Mouse (Mus musculus) CH12.LX (cell line): Measurements from ENCODE around the gene Xlr5c. TPM values are rescaled to one million over a fixed set of nuclear protein-coding genes. Genes with fewer than 3 reads are reported as not detected.

Experiments
- DNase-seq: peaks from one replicate; pipeline ENCODE4 v3.0.0-alpha.2; 2013; ENCODE audit errors: extremely low read depth
- H3K27ac ChIP-seq: 2 replicates; pipeline ENCODE4 v1.5.1; 2012; ENCODE audit warnings: low read depth, mild to moderate bottlenecking, control low read depth, moderate library complexity; ENCODE audit not compliant: insufficient read depth
- H3K27me3 ChIP-seq: replicated peaks from 2 replicates; pipeline ENCODE3; 2012; ENCODE audit warnings: inconsistent platforms
- H3K36me3 ChIP-seq, 2 experiments: replicated peaks in 1 of 2; 2 replicates each; pipeline versions ENCODE3 to v1.6.1; 2012; ENCODE audit warnings: inconsistent platforms in 1 of 2, low read length in 1 of 2, mild to moderate bottlenecking in 1 of 2, mixed read lengths in 1 of 2, moderate library complexity in 1 of 2; ENCODE audit not compliant: control insufficient read depth in 1 of 2, insufficient read depth in 1 of 2
- H3K4me1 ChIP-seq, 2 experiments: 2 replicates each; pipeline ENCODE4 v1.6.1; 2012; ENCODE audit warnings: inconsistent platforms in 1 of 2, moderate library complexity in 1 of 2; ENCODE audit not compliant: insufficient read depth in 2 of 2, control insufficient read depth in 1 of 2
- H3K4me2 ChIP-seq: 2 replicates; pipeline ENCODE4 v1.6.1; 2012; ENCODE audit warnings: low read depth, mild to moderate bottlenecking, control low read depth; ENCODE audit not compliant: poor library complexity, insufficient read depth, severe bottlenecking
- H3K4me3 ChIP-seq, 3 experiments: fragments of 150-350 bp in 1 of 3; sonication (generic) in 1 of 3; replicated peaks in 1 of 3; 2 replicates each; pipeline versions ENCODE3 to v1.5.1; 2011 to 2012; ENCODE audit warnings: low read depth in 2 of 3, low read length in 2 of 3, mild to moderate bottlenecking in 2 of 3, moderate library complexity in 2 of 3, control low read depth in 1 of 3, improper control_type of control experiment in 1 of 3, inconsistent platforms in 1 of 3, mixed read lengths in 1 of 3; ENCODE audit not compliant: poor library complexity in 1 of 3
- H3K79me2 ChIP-seq: replicated peaks from 2 replicates; pipeline ENCODE4 v1.6.1; 2012; ENCODE audit warnings: mild to moderate bottlenecking, moderate library complexity; ENCODE audit not compliant: control insufficient read depth, poor library complexity, insufficient read depth, severe bottlenecking; ENCODE audit errors: extremely low read depth
- H3K9ac ChIP-seq: 2 replicates; pipeline ENCODE4 v1.6.1; 2012; ENCODE audit warnings: low read depth, mild to moderate bottlenecking, control low read depth, moderate library complexity; ENCODE audit not compliant: insufficient read depth
- H3K9me3 ChIP-seq: replicated peaks from 2 replicates; pipeline ENCODE3; 2012; ENCODE audit warnings: low read length, inconsistent platforms, mixed read lengths
- BHLHE40 ChIP-seq: IDR thresholded peaks from 2 replicates; pipeline ENCODE4 v1.6.1; 2011; ENCODE audit warnings: mild to moderate bottlenecking, low read depth, low read length, improper control_type of control experiment
- CTCF ChIP-seq, 2 experiments: IDR thresholded peaks in 1 of 2; conservative IDR thresholded peaks in 1 of 2; 2 replicates each; pipeline ENCODE4 v1.5.1; 2011 to 2012; ENCODE audit warnings: low read depth in 2 of 2, low read length in 2 of 2, improper control_type of control experiment in 1 of 2, inconsistent platforms in 1 of 2, mild to moderate bottlenecking in 1 of 2, moderate library complexity in 1 of 2
- ELF1 ChIP-seq: IDR thresholded peaks from 2 replicates; pipeline ENCODE4 v1.6.1; 2014; ENCODE audit warnings: low read depth, mild to moderate bottlenecking, inconsistent platforms, low read length, improper control_type of control experiment
- EP300 ChIP-seq: IDR thresholded peaks from 2 replicates; pipeline ENCODE4 v1.6.1; 2011; ENCODE audit warnings: low read length, improper control_type of control experiment
- GABPA ChIP-seq: IDR thresholded peaks from 2 replicates; pipeline ENCODE4 v1.6.1; 2012; ENCODE audit warnings: low read depth, low read length, improper control_type of control experiment, inconsistent platforms; ENCODE audit not compliant: insufficient replicate concordance
- JUN ChIP-seq: IDR thresholded peaks from 2 replicates; pipeline ENCODE4 v1.6.1; 2011; ENCODE audit warnings: low read depth, mild to moderate bottlenecking, low read length, improper control_type of control experiment, moderate library complexity; ENCODE audit not compliant: insufficient read depth
- KAT2A ChIP-seq: IDR thresholded peaks from 2 replicates; pipeline ENCODE4 v1.6.1; 2012; ENCODE audit warnings: low read length, improper control_type of control experiment, inconsistent platforms; ENCODE audit not compliant: insufficient replicate concordance
- MXI1 ChIP-seq: IDR thresholded peaks from 2 replicates; pipeline ENCODE4 v1.6.1; 2011; ENCODE audit warnings: mild to moderate bottlenecking, low read depth, low read length, improper control_type of control experiment
- MYC ChIP-seq: IDR thresholded peaks from 2 replicates; pipeline ENCODE4 v1.6.1; 2011; ENCODE audit warnings: low read depth, mild to moderate bottlenecking, improper control_type of control experiment, low read length
- NELFE ChIP-seq: IDR thresholded peaks from 2 replicates; pipeline ENCODE4 v1.6.1; 2011; ENCODE audit warnings: low read depth, low read length, improper control_type of control experiment
- NRF1 ChIP-seq: IDR thresholded peaks from 2 replicates; pipeline ENCODE4 v1.6.1; 2014; ENCODE audit warnings: low read depth, mild to moderate bottlenecking, inconsistent platforms, low read length, improper control_type of control experiment, moderate library complexity
- PAX5 ChIP-seq: IDR thresholded peaks from 2 replicates; pipeline ENCODE4 v1.6.1; 2012; ENCODE audit warnings: low read length, inconsistent platforms, mixed read lengths
- POLR2A ChIP-seq: IDR thresholded peaks from 2 replicates; pipeline ENCODE4 v1.6.1; 2011; ENCODE audit warnings: low read depth, mild to moderate bottlenecking, improper control_type of control experiment, low read length
- POLR2AphosphoS2 ChIP-seq: IDR thresholded peaks from 2 replicates; pipeline ENCODE4 v1.6.1; 2011; ENCODE audit warnings: low read depth, low read length, improper control_type of control experiment
- RAD21 ChIP-seq: IDR thresholded peaks from 2 replicates; pipeline ENCODE4 v1.6.1; 2011; ENCODE audit warnings: low read depth, mild to moderate bottlenecking, low read length, improper control_type of control experiment, moderate library complexity
- SMC3 ChIP-seq: IDR thresholded peaks from 2 replicates; pipeline ENCODE4 v1.6.1; 2011; ENCODE audit warnings: low read depth, low read length, improper control_type of control experiment
- UBTF ChIP-seq: IDR thresholded peaks from 2 replicates; pipeline ENCODE4 v1.6.1; 2012; ENCODE audit warnings: low read depth, mild to moderate bottlenecking, inconsistent platforms, low read length, improper control_type of control experiment, moderate library complexity
- USF1 ChIP-seq: IDR thresholded peaks from 2 replicates; pipeline ENCODE4 v1.6.1; 2014; ENCODE audit warnings: low read depth, mild to moderate bottlenecking, inconsistent platforms, low read length, improper control_type of control experiment
- ZC3H11A ChIP-seq: IDR thresholded peaks from 2 replicates; pipeline ENCODE4 v1.6.1; 2012; ENCODE audit warnings: low read depth, mild to moderate bottlenecking, inconsistent platforms, low read length, improper control_type of control experiment
- ZKSCAN1 ChIP-seq: IDR thresholded peaks from 2 replicates; pipeline ENCODE4 v1.6.1; 2012; ENCODE audit warnings: low read depth, inconsistent platforms, low read length, improper control_type of control experiment, borderline replicate concordance
- ZMIZ1 ChIP-seq: IDR thresholded peaks from 2 replicates; pipeline ENCODE4 v1.6.1; 2012; ENCODE audit warnings: low read depth, mild to moderate bottlenecking, inconsistent platforms, low read length, improper control_type of control experiment
- dilution Hi-C: fragments of 300-500 bp; cut with MboI; formaldehyde crosslinking; loops from 2 replicates; pipeline ENCODE4 v1.14.3; 2020; ENCODE audit warnings: low sequenced_read_pairs; ENCODE audit not compliant: extremely low pct_unique_long_range_greater_than_20kb, extremely low pct_ligation_motif_present
- in situ Hi-C: fragments of 300-500 bp; cut with MboI; formaldehyde crosslinking; loops from 3 replicates; pipeline ENCODE4 v1.14.3; 2019; ENCODE audit warnings: low sequenced_read_pairs, low pct_ligation_motif_present, low pct_unique_long_range_greater_than_20kb, mixed read lengths
- polyA plus RNA-seq: library from polyadenylated mRNA; unstranded; fragments of >175 nt; gene quantifications from 2 replicates; pipeline ENCODE4 v1.2.1, GENCODE M21; 2012; ENCODE audit warnings: low read depth; ENCODE audit not compliant: insufficient read length
- total RNA-seq, 2 experiments: library from RNA; depleted of rRNA; stranded (reverse); fragments of 300-350 nt in 1 of 2; fragments of >200 nt in 1 of 2; gene quantifications; 2 replicates each; pipeline ENCODE4 v1.2.3; 2012 to 2014

Xlr5c gene
- total and polyA plus RNA-seq, 3 experiments, result 0.17 to 0.51 (median 0.38) TPM

- Histone ChIP-seq H3K4me1 (peaks cover 0 to 16% of the 10 kb centered on the region in 2 experiments; a peak in 2 of 4 replicates), H3K9ac (no peak overlapping the region; the same call in 1 of the 2 replicates), H3K4me3 (no peak overlapping the region), H3K27me3 (no peaks in the 10 kb centered on the region), H3K9me3 (no peaks in the 10 kb centered on the region), H3K79me2 (peaks cover 21% of the 10 kb centered on the region), H3K36me3 (peaks cover 0 to 11% of the 10 kb centered on the region in 2 experiments), H3K27ac (no peak overlapping the region), H3K4me2 (peak overlapping the region; percentile 50)
- dilution Hi-C loops (no loop called here), in situ Hi-C loops (no loop called here)
- DNase-seq, result no peak
- no peak for TF ChIP-seq NRF1
- no peak for TF ChIP-seq UBTF
- TF ChIP-seq ZC3H11A, result no peak
- TF ChIP-seq JUN, result no peak
- TF ChIP-seq NELFE, result no peak
- TF ChIP-seq MYC, result no peak
- TF ChIP-seq ZMIZ1, result no peak
- TF ChIP-seq POLR2A, result no peak
- no peak for TF ChIP-seq POLR2AphosphoS2
- TF ChIP-seq BHLHE40, result no peak
- no peak for TF ChIP-seq PAX5
- no peak for TF ChIP-seq KAT2A
- TF ChIP-seq ZKSCAN1, result no peak
- TF ChIP-seq EP300, result no peak
- no peak for TF ChIP-seq SMC3
- no peak for TF ChIP-seq GABPA
- no peak for TF ChIP-seq ELF1
- no peak for TF ChIP-seq USF1
- no peak for TF ChIP-seq CTCF (conservative IDR thresholded peaks at IDR 0.05 in 1 of 2, IDR thresholded peaks at IDR 0.05 in 1 of 2; ENCODE audit: low read depth in 2 of 2, low read length in 2 of 2)
Measured at GRCm38 (mm10) chrX:73342068-73342467, 49.3 kb upstream of the Xlr5c start.

GRCm38 (mm10) chrX:73341473-73341872 lies 48.7 kb upstream of the Xlr5c start:
- Histone ChIP-seq H3K79me2 (peaks cover 21% of the 10 kb centered on the region), H3K27ac (no peak overlapping the region), H3K9me3 (no peaks in the 10 kb centered on the region), H3K4me2 (peak overlapping the region; percentile 50; the same call in 1 of the 2 replicates), H3K4me1 (peaks cover 0 to 14% of the 10 kb centered on the region in 2 experiments; a peak in 2 of 4 replicates), H3K36me3 (peaks cover 0 to 9% of the 10 kb centered on the region in 2 experiments), H3K4me3 (no peak overlapping the region), H3K9ac (no peak overlapping the region)
- in situ Hi-C loops (no loop called here), dilution Hi-C loops (no loop called here)
- no peak for DNase-seq
- no peak for TF ChIP-seq RAD21
- TF ChIP-seq MXI1, result no peak
- no peak for TF ChIP-seq UBTF
- no peak for TF ChIP-seq JUN
- TF ChIP-seq, all 38 proteins: peak for 0
- H3K27me3 ChIP-seq, result no peaks in the 10 kb centered on the region
